Mouse (Mus musculus) left cerebral cortex, postnatal 4 days (tissue): ENCODE data around the gene Vmn2r71. TPM values are rescaled to one million over a fixed set of nuclear protein-coding genes. Genes with fewer than 3 reads are reported as not detected.

Source experiments
- DNase-seq: peaks from one replicate; pipeline ENCODE4 v3.0.0-alpha.2; 2022
- intact Hi-C: fragments of 180-260 bp; cut with DNase I; formaldehyde crosslinking; loops from one replicate; pipeline ENCODE4 v1.15.1; 2025
- total RNA-seq, 2 experiments: library from RNA; stranded (reverse); gene quantifications; 2 replicates each; pipeline ENCODE4 v1.2.3; 2021

Vmn2r71 gene
- not detected for total RNA-seq

GRCm38 (mm10) chr7:85562787-85563186 lies at the start of gene Vmn2r71:
Vmn2r71 (plus strand) TSS chr7:85563087.
- intact Hi-C loops = no loop called here
- no peak for DNase-seq

DNA sequence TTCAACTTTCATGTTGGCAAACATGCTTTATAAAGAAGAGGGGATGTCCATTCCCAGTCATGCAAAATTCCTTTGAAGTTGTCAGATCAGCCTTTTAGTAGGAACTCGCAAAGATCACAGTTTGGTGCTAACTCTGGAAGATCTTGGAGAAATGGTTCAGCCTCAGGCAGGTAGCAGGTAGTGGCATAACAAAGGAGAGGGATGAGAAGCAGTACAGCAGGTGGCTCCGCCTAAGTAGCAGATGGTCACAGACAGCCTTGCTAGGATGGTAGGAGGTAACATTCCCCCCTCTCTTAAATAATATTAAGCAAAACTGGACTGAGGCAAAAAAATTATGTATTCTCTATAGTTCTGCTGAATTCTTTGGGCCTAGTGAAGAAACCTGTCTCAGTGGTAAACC lies 20.8 kb upstream of the Vmn2r71 start:
- no peak for DNase-seq
- intact Hi-C loops = no loop called here

- DNase-seq = no peak
- intact Hi-C loops = no loop called here
Observed at GRCm38 (mm10) chr7:85543118-85543517, 19.8 kb upstream of the Vmn2r71 start.

GRCm38 (mm10) chr7:85569092-85569491 lies 6.2 kb downstream of the Vmn2r71 start, which contains the start of gene Vmn2r70:
Vmn2r70 (minus strand) TSS chr7:85569192.
- DNase-seq = no peak
- intact Hi-C loops = no loop called here

Other genes starting within 250 kb of the Vmn2r71 start
- not detected for gene Vmn2r69, start 147.2 kb upstream of the Vmn2r71 start, total RNA-seq
- gene Vmn2r70, start 6.1 kb downstream of the Vmn2r71 start, total RNA-seq = not detected
- not detected for gene Vmn2r72, start 192.0 kb downstream of the Vmn2r71 start, total RNA-seq